Mouse (Mus musculus): ENCODE results near the gene Akap8l. TPM values are rescaled to one million over a fixed set of nuclear protein-coding genes. Genes with fewer than 3 reads are reported as not detected.
A peak's percentile ranks its signal among the peaks of the same experiment; 100 is the strongest.

The Akap8l gene
- polyA plus RNA-seq, 1 experiment from 2014 or later = 59.0 TPM

- no peak overlapping the region for H3K27ac ChIP-seq (ENCODE audit: low read depth, low read length)
- H3K27me3 ChIP-seq (ENCODE audit: control insufficient read depth, insufficient read depth, low read length) = no peaks in the 10 kb centered on the region
- no peaks in the 10 kb centered on the region for H3K4me1 ChIP-seq (ENCODE audit: control insufficient read depth, insufficient read depth, low read length)
- no peak overlapping the region for H3K4me3 ChIP-seq (ENCODE audit: low read depth, low read length)
- ATAC-seq (replicated peaks; ENCODE audit: insufficient number of reproducible peaks, low FRiP score, low TSS enrichment) = no peak
- no peak overlapping the region for H3K9ac ChIP-seq (ENCODE audit: low read depth, low read length)
- 55% methylated on average over 1 of the region's 1 CpGs for WGBS (ENCODE audit: insufficient replicate concordance)
- H3K36me3 ChIP-seq (ENCODE audit: control insufficient read depth, insufficient read depth, low read length) = peaks cover 16% of the 10 kb centered on the region
- H3K4me2 ChIP-seq = no peak overlapping the region
- H3K9me3 ChIP-seq (replicated peaks; ENCODE audit: control insufficient read depth, low read length) = no peaks in the 10 kb centered on the region
Observed at GRCm38 (mm10) chr17:32340110-32340509, 10.3 kb downstream of the Akap8l start.

DNA sequence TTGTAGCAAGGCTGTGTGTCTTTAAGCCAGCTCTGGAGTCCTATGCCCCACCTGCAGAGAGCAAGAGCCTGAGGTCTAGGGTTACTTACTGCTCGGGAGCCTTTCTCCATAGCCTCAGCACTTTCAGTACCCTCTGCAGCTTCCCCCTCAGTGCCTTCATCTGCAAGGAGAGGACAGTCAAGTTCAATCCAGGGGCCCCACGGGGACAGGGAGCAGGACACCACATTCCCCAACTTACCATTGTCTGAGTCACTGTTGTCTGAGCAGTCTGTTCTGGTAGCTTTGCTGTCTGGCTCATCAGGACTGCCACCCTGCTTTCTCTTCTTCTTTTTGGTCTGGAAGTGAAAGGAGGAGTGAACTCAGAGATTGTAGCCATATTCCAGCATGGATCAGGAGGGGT, 14.5 kb downstream of the Akap8l start:
- 73% methylated on average over 2 of the region's 2 CpGs for WGBS (ENCODE audit: insufficient replicate concordance)
- H3K36me3 ChIP-seq (ENCODE audit: control insufficient read depth, insufficient read depth, low read length) = peaks cover 44% of the 10 kb centered on the region

DNA sequence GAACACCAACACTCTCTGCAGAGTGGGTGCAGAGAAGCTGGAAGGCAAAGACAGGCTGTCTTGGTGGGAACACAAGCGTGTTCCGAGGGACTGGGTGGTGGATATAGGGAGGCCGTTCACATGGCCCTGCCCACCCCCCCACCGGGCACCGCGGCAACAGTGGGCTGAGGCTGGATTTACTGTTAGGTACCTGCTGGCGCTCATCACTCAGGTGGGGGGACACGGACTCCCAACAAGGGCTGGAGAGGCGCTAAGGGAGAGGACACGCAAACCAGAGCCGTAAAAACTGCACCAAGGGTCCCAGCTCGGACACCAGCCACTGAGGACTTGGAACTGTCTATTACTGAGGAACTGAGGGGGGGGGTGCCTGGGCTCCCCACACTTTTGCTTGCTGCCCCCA, 15.5 kb downstream of the Akap8l start:
- no peak overlapping the region for H3K27ac ChIP-seq (ENCODE audit: low read depth, low read length)
- no peak overlapping the region for H3K4me3 ChIP-seq (ENCODE audit: low read depth, low read length)
- H3K27me3 ChIP-seq (ENCODE audit: control insufficient read depth, insufficient read depth, low read length) = no peaks in the 10 kb centered on the region
- H3K36me3 ChIP-seq (ENCODE audit: control insufficient read depth, insufficient read depth, low read length) = peaks cover 44% of the 10 kb centered on the region
- H3K4me1 ChIP-seq (ENCODE audit: control insufficient read depth, insufficient read depth, low read length) = no peaks in the 10 kb centered on the region; the same call in 1 of the 2 replicates
- no peak overlapping the region for H3K4me2 ChIP-seq
- WGBS (ENCODE audit: insufficient replicate concordance) = 96% methylated on average over 12 of the region's 12 CpGs
- no peak overlapping the region for H3K9ac ChIP-seq (ENCODE audit: low read depth, low read length)
- no peak for ATAC-seq (replicated peaks; ENCODE audit: insufficient number of reproducible peaks, low FRiP score, low TSS enrichment)
- no peaks in the 10 kb centered on the region for H3K9me3 ChIP-seq (replicated peaks; ENCODE audit: control insufficient read depth, low read length)

More for the DNA sequence above, 14.5 kb downstream of the Akap8l start:
- Histone ChIP-seq H3K4me3 (ENCODE audit: low read depth, low read length) (no peak overlapping the region), H3K4me1 (ENCODE audit: control insufficient read depth, insufficient read depth, low read length) (no peaks in the 10 kb centered on the region; the same call in 1 of the 2 replicates), H3K4me2 (no peak overlapping the region), H3K27me3 (ENCODE audit: control insufficient read depth, insufficient read depth, low read length) (no peaks in the 10 kb centered on the region), H3K27ac (ENCODE audit: low read depth, low read length) (no peak overlapping the region), H3K9ac (ENCODE audit: low read depth, low read length) (no peak overlapping the region), H3K9me3 (replicated peaks; ENCODE audit: control insufficient read depth, low read length) (no peaks in the 10 kb centered on the region)
- no peak for ATAC-seq (replicated peaks; ENCODE audit: insufficient number of reproducible peaks, low FRiP score, low TSS enrichment)

GRCm38 (mm10) chr17:32333675-32334303, 16.6 kb downstream of the Akap8l start:
- H3K9ac ChIP-seq (ENCODE audit: low read depth, low read length) = no peak overlapping the region
- H3K4me1 ChIP-seq (ENCODE audit: control insufficient read depth, insufficient read depth, low read length) = no peaks in the 10 kb centered on the region; the same call in 1 of the 2 replicates
- peaks cover 48% of the 10 kb centered on the region for H3K36me3 ChIP-seq (ENCODE audit: control insufficient read depth, insufficient read depth, low read length)
- H3K4me2 ChIP-seq = no peak overlapping the region
- no peaks in the 10 kb centered on the region for H3K9me3 ChIP-seq (replicated peaks; ENCODE audit: control insufficient read depth, low read length)
- no peaks in the 10 kb centered on the region for H3K27me3 ChIP-seq (ENCODE audit: control insufficient read depth, insufficient read depth, low read length)
- H3K27ac ChIP-seq (ENCODE audit: low read depth, low read length) = no peak overlapping the region
- no peak overlapping the region for H3K4me3 ChIP-seq (ENCODE audit: low read depth, low read length)
- WGBS (ENCODE audit: insufficient replicate concordance) = 70% methylated on average over 31 of the region's 31 CpGs
- ATAC-seq (replicated peaks; ENCODE audit: insufficient number of reproducible peaks, low FRiP score, low TSS enrichment) = peak; percentile 47

DNA sequence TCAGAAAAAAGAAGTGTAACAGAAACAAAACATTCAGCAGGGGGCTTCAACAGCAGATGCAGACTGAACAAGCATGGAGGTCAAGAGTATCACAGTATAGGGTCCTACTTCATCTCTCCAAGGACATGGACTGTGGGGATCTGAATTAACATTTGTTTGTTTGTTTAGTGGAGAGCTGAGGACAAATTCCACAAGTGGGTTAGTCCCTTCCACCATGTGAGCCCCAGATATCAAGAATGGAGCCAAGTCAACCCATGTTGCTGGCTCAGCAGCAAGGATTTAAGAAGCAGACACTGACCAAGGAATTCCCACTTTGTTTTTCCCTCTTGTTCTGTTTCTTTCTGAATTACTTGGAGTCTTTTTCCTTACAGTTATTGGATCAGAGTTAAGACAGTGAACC, 22.9 kb downstream of the Akap8l start:
- H3K27ac ChIP-seq (ENCODE audit: low read depth, low read length) = no peak overlapping the region
- no peak overlapping the region for H3K4me3 ChIP-seq (ENCODE audit: low read depth, low read length)
- ATAC-seq (replicated peaks; ENCODE audit: insufficient number of reproducible peaks, low FRiP score, low TSS enrichment) = no peak
- H3K9ac ChIP-seq (ENCODE audit: low read depth, low read length) = no peak overlapping the region
- H3K27me3 ChIP-seq (ENCODE audit: control insufficient read depth, insufficient read depth, low read length) = no peaks in the 10 kb centered on the region
- no peak overlapping the region for H3K4me2 ChIP-seq
- H3K9me3 ChIP-seq (replicated peaks; ENCODE audit: control insufficient read depth, low read length) = no peaks in the 10 kb centered on the region
- H3K4me1 ChIP-seq (ENCODE audit: control insufficient read depth, insufficient read depth, low read length) = 0 out of 2 replicates have a peak, but pooled peaks cover 2% of the 10 kb centered on the region
- peaks cover 14% of the 10 kb centered on the region for H3K36me3 ChIP-seq (ENCODE audit: control insufficient read depth, insufficient read depth, low read length)

DNA sequence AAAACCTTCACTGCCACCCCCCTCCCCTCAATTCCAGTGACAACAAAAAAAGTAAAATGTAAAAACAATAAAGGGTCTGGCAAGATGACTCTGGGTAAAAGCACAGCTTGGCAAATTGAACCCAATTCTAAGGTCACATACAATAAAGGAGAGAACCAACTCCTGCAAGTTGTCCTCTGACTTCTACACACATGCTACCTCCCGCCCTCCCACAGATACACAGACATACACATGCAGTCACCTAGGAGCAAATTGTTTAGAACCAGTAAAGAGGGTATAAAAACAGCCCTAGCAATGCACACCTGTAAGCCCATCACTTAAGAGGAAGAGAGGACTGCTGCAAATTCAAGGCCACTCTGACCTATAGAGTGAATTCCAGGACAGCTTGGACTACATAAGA, 27.6 kb downstream of the Akap8l start:
- Histone ChIP-seq H3K36me3 (ENCODE audit: control insufficient read depth, insufficient read depth, low read length) (peaks cover 10% of the 10 kb centered on the region; the same call in 1 of the 2 replicates), H3K4me1 (ENCODE audit: control insufficient read depth, insufficient read depth, low read length) (peaks cover 7% of the 10 kb centered on the region), H3K9ac (ENCODE audit: low read depth, low read length) (no peak overlapping the region), H3K27me3 (ENCODE audit: control insufficient read depth, insufficient read depth, low read length) (no peaks in the 10 kb centered on the region), H3K4me3 (ENCODE audit: low read depth, low read length) (no peak overlapping the region), H3K4me2 (no peak overlapping the region), H3K9me3 (replicated peaks; ENCODE audit: control insufficient read depth, low read length) (no peaks in the 10 kb centered on the region), H3K27ac (ENCODE audit: low read depth, low read length) (no peak overlapping the region)
- 88% methylated on average over 1 of the region's 1 CpGs for WGBS (ENCODE audit: insufficient replicate concordance)
- no peak for ATAC-seq (replicated peaks; ENCODE audit: insufficient number of reproducible peaks, low FRiP score, low TSS enrichment)

- peaks cover 16% of the 10 kb centered on the region for H3K36me3 ChIP-seq (ENCODE audit: control insufficient read depth, insufficient read depth, low read length)
- H3K27me3 ChIP-seq (ENCODE audit: control insufficient read depth, insufficient read depth, low read length) = no peaks in the 10 kb centered on the region
- H3K4me1 ChIP-seq (ENCODE audit: control insufficient read depth, insufficient read depth, low read length) = peaks cover 7% of the 10 kb centered on the region
- no peak for ATAC-seq (replicated peaks; ENCODE audit: insufficient number of reproducible peaks, low FRiP score, low TSS enrichment)
- H3K27ac ChIP-seq (ENCODE audit: low read depth, low read length) = peak overlapping the region; percentile 94
- H3K9me3 ChIP-seq (replicated peaks; ENCODE audit: control insufficient read depth, low read length) = no peaks in the 10 kb centered on the region
- peak overlapping the region; percentile 87 for H3K9ac ChIP-seq (ENCODE audit: low read depth, low read length)
- peak overlapping the region; percentile 67 for H3K4me3 ChIP-seq (ENCODE audit: low read depth, low read length)
- 15% methylated on average over 6 of the region's 6 CpGs for WGBS (ENCODE audit: insufficient replicate concordance)
- peak overlapping the region; percentile 91 for H3K4me2 ChIP-seq
Observed at GRCm38 (mm10) chr17:32321836-32322235, 28.6 kb downstream of the Akap8l start.

DNA sequence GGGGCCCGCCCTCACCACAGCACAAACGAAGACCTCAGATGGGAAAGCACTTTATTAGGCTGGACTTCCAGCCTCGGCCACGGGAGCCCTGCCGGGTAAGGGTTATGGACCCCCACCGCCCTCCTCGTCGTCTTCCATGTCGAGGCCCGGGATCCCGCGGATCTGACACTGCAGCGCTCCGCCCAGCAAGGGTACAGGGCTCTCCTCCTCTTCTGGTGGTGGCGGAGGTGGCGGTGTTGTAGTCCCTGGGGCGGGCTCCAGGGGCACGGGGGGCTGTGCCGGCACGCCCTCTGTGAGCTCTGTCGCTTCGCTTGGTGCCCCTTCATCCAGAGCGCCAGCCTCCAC, 29.0 kb downstream of the Akap8l start:
- H3K4me2 ChIP-seq = peak overlapping the region; percentile 91
- no peaks in the 10 kb centered on the region for H3K27me3 ChIP-seq (ENCODE audit: control insufficient read depth, insufficient read depth, low read length)
- H3K9me3 ChIP-seq (replicated peaks; ENCODE audit: control insufficient read depth, low read length) = no peaks in the 10 kb centered on the region
- peaks cover 21% of the 10 kb centered on the region for H3K36me3 ChIP-seq (ENCODE audit: control insufficient read depth, insufficient read depth, low read length)
- H3K9ac ChIP-seq (ENCODE audit: low read depth, low read length) = peak overlapping the region; percentile 87
- under 1% methylated on average over 22 of the region's 23 CpGs for WGBS (ENCODE audit: insufficient replicate concordance)
- peak; percentile 76 for ATAC-seq (replicated peaks; ENCODE audit: insufficient number of reproducible peaks, low FRiP score, low TSS enrichment)
- peak overlapping the region; percentile 67 for H3K4me3 ChIP-seq (ENCODE audit: low read depth, low read length)
- peaks cover 7% of the 10 kb centered on the region for H3K4me1 ChIP-seq (ENCODE audit: control insufficient read depth, insufficient read depth, low read length)
- peak overlapping the region; percentile 94 for H3K27ac ChIP-seq (ENCODE audit: low read depth, low read length)
